Mouse (Mus musculus): Measurements from ENCODE around the gene Pitx1.

The Pitx1 gene

DNA sequence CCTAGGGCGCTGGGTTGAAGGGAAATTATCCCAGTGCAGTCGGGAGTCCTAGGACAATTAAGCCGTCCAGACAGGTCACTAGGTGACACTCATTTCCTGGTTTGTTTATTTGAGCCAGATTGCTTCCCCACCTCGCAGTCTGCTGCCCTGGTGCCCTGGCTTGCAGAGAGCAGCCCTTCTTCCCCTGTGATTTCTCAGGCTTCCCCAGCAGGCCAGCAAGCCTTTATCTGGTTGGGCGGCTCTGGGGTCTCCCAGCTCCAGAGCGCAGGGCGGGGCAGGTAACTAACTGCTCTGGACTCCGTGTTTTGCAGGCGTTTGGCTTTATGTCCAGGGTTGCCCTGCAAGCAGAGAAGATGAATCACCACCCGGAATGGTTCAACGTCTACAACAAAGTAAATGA lies 60.9 kb downstream of the Pitx1 start:
- DNase-seq, result no peak
